In genomic region chr1:164959787-164960385, GRCm38 (mm10) we compare ENCODE assay signal across 15 mouse cellular contexts. TPM values are rescaled to one million over a fixed set of nuclear protein-coding genes. Genes with fewer than 3 reads are reported as not detected.
A peak's percentile ranks its signal among the peaks of the same experiment; 100 is the strongest.
DNase-seq lines count a peak whose midpoint lies in the region; ATAC-seq lines count a peak whose summit lies in the region.
"Had no signal": no experiment of that assay in that cellular context is flagged by ENCODE, and none has a peak within 500 bp of the region (broad histone marks: within the 10 kb centered on the region; RNA-seq: fewer than 3 reads in every experiment).

No protein-coding gene starts in this region.

- H3K4me3 ChIP-seq in neural tube, embryonic 11.5 days (ENCODE audit: low read depth, low read length) = no peak overlapping the region
- H3K4me3 ChIP-seq in neural tube, embryonic 15.5 days (replicated peaks) = no peak overlapping the region
- H3K4me3 ChIP-seq: lung, embryonic 15.5 days had no signal

- no peaks in the 10 kb centered on the region for H3K36me3 ChIP-seq in neural tube, embryonic 11.5 days (ENCODE audit: control insufficient read depth, insufficient read depth, low read length)
- no peaks in the 10 kb centered on the region for H3K36me3 ChIP-seq in neural tube, embryonic 15.5 days
- H3K36me3 ChIP-seq: lung, embryonic 15.5 days had no signal

- peak; percentile 11 for DNase-seq in neural tube, embryonic 11.5 days (ENCODE audit: low spot score)
- peak; percentile 56 to 58 for DNase-seq in thymus, postnatal 36 days
- no peak for DNase-seq in lung, postnatal 36 days
- no peak for DNase-seq in right cerebral cortex, adult 2 months (ENCODE audit: low spot score in 2 of 2)
- DNase-seq: embryo, embryonic 11 days; retina, postnatal 1 day had no signal

- H3K4me1 ChIP-seq in neural tube, embryonic 11.5 days (ENCODE audit: control insufficient read depth, insufficient read depth, low read length) = no peaks in the 10 kb centered on the region
- no peaks in the 10 kb centered on the region for H3K4me1 ChIP-seq in neural tube, embryonic 15.5 days
- H3K4me1 ChIP-seq: lung, embryonic 15.5 days had no signal

- ATAC-seq in neural tube, embryonic 11.5 days (ENCODE audit: insufficient read depth, low FRiP score, low TSS enrichment) = no peak
- ATAC-seq in neural tube, embryonic 15.5 days (ENCODE audit: low FRiP score) = no peak
- ATAC-seq in activated CD4-positive, CD25-positive, alpha-beta regulatory T cell, adult 4 months = peak; percentile 88
- peak; percentile 49; the same call in 1 of the 2 replicates for ATAC-seq in monocyte, adult 5-6 weeks (replicated peaks; ENCODE audit: insufficient number of reproducible peaks, low FRiP score, low TSS enrichment, poor library complexity, severe bottlenecking)

- WGBS in neural tube, embryonic 11.5 days = 46% methylated on average over 11 of the region's 11 CpGs
- 30% methylated on average over 11 of the region's 11 CpGs for WGBS in neural tube, embryonic 15.5 days

- no peaks in the 10 kb centered on the region for H3K27me3 ChIP-seq in neural tube, embryonic 11.5 days (ENCODE audit: control insufficient read depth, insufficient read depth, low read length)
- no peaks in the 10 kb centered on the region for H3K27me3 ChIP-seq in neural tube, embryonic 15.5 days (replicated peaks)
- H3K27me3 ChIP-seq: lung, embryonic 15.5 days had no signal

- H3K9ac ChIP-seq in neural tube, embryonic 11.5 days (ENCODE audit: low read length) = no peak overlapping the region
- no peak overlapping the region for H3K9ac ChIP-seq in neural tube, embryonic 15.5 days (replicated peaks)
- H3K9ac ChIP-seq: lung, embryonic 15.5 days had no signal

- H3K27ac ChIP-seq in neural tube, embryonic 11.5 days (ENCODE audit: low read depth, low read length) = no peak overlapping the region
- no peak overlapping the region for H3K27ac ChIP-seq in neural tube, embryonic 15.5 days (replicated peaks)
- H3K27ac ChIP-seq: lung, embryonic 15.5 days had no signal

- no peak overlapping the region for H3K4me2 ChIP-seq in neural tube, embryonic 11.5 days (ENCODE audit: low read depth)
- no peak overlapping the region for H3K4me2 ChIP-seq in neural tube, embryonic 15.5 days
- H3K4me2 ChIP-seq: lung, embryonic 15.5 days had no signal

- no peaks in the 10 kb centered on the region for H3K9me3 ChIP-seq in neural tube, embryonic 11.5 days (ENCODE audit: control insufficient read depth, low read length)
- no peaks in the 10 kb centered on the region for H3K9me3 ChIP-seq in neural tube, embryonic 15.5 days (replicated peaks)
- H3K9me3 ChIP-seq: lung, embryonic 15.5 days had no signal

RNA-seq across cellular contexts. Expression of gene Xcl1, which starts 24.6 kb away (rescaled TPM):
- not detected in 2 replicates for polyA plus RNA-seq in neural tube, embryonic 11.5 days (2014; fragmentation: Nextera tagmentation; extraction: Ambion mirVana)
- 2.7 TPM in 1 of 2 replicates, not detected in the other for polyA plus RNA-seq in neural tube, embryonic 15.5 days (2015; fragmentation: Nextera tagmentation; extraction: Ambion mirVana)
- 10 to 100 TPM in 1 of 2 experiments, 1 to 10 TPM in 1; 4.3 to 14.9 TPM for polyA plus RNA-seq in activated CD4-positive, CD25-positive, alpha-beta regulatory T cell, adult 4 months (2017; shearing (Covaris generic))
- total RNA-seq in monocyte, adult 5-6 weeks (2017) = 80.5 to 188 TPM (median 81.5 TPM) in 3 replicates
- total RNA-seq: gastrocnemius, adult 18-20 months; layer of hippocampus, adult 18-20 months; left cerebral cortex, postnatal 25 days; MEL had no signal
- polyA plus RNA-seq: intestine, postnatal 0 days had no signal

Comparison
In these comparisons a context has a peak if more than half of its experiments do, and no peak if none do; other contexts are left out.
1. ATAC-seq: peak in activated CD4-positive, CD25-positive, alpha-beta regulatory T cell, adult 4 months (single experiment) and monocyte, adult 5-6 weeks (single experiment); none in neural tube, embryonic 11.5 days (single experiment) and neural tube, embryonic 15.5 days (single experiment).
2. DNase-seq: peak in neural tube, embryonic 11.5 days (single experiment) and thymus, postnatal 36 days (2 of 2); none in lung, postnatal 36 days (single experiment) and right cerebral cortex, adult 2 months (0 of 2).